ENCODE assay signal across 25 mouse cellular contexts in genomic region chr6:97239360-97239759, GRCm38 (mm10). TPM values are rescaled to one million over a fixed set of nuclear protein-coding genes. Genes with fewer than 3 reads are reported as not detected.
DNase-seq lines count a peak whose midpoint lies in the region; ATAC-seq and TF ChIP-seq lines count a peak whose summit lies in the region.
"Had no signal": no experiment of that assay in that cellular context is flagged by ENCODE, and none has a peak within 500 bp of the region (broad histone marks: within the 10 kb centered on the region; RNA-seq: fewer than 3 reads in every experiment).

No protein-coding gene starts in this region.

- 0 out of 2 replicates have a peak, but pooled peaks cover 3% of the 10 kb centered on the region for H3K9me3 ChIP-seq in kidney, postnatal 0 days (replicated peaks; ENCODE audit: low read length)
- no peaks in the 10 kb centered on the region; the same call in 1 of the 2 replicates for H3K9me3 ChIP-seq in midbrain, postnatal 0 days (ENCODE audit: low read length)
- H3K9me3 ChIP-seq in midbrain, embryonic 14.5 days (ENCODE audit: control insufficient read depth, low read length), result no peaks in the 10 kb centered on the region
- H3K9me3 ChIP-seq: embryonic facial prominence, embryonic 12.5 days; hindbrain, embryonic 15.5 days had no signal

- H3K4me3 ChIP-seq in kidney, postnatal 0 days (replicated peaks; ENCODE audit: low read depth, low read length), result no peak overlapping the region
- H3K4me3 ChIP-seq in kidney, adult 2 months (ENCODE audit: insufficient read depth, low read depth, low read length), result no peak overlapping the region
- H3K4me3 ChIP-seq in midbrain, postnatal 0 days (ENCODE audit: low read depth, low read length), result no peak overlapping the region
- no peak overlapping the region for H3K4me3 ChIP-seq in midbrain, embryonic 14.5 days (replicated peaks; ENCODE audit: low read depth, low read length)
- H3K4me3 ChIP-seq: embryonic facial prominence, embryonic 12.5 days; heart, embryonic 10.5 days; hindbrain, embryonic 15.5 days had no signal

- ATAC-seq in kidney, postnatal 0 days (replicated peaks; ENCODE audit: low FRiP score, low read depth), result no peak
- no peak for ATAC-seq in midbrain, postnatal 0 days (ENCODE audit: low FRiP score)
- no peak for ATAC-seq in midbrain, embryonic 14.5 days (ENCODE audit: low FRiP score, low TSS enrichment)
- no peak for ATAC-seq in megakaryocyte progenitor cell, adult 5-6 weeks (replicated peaks; ENCODE audit: poor library complexity)
- ATAC-seq: midbrain, embryonic 16.5 days had no signal

- no peak overlapping the region for H3K4me2 ChIP-seq in kidney, postnatal 0 days (ENCODE audit: low read length)
- no peak overlapping the region for H3K4me2 ChIP-seq in midbrain, postnatal 0 days (ENCODE audit: low read depth, low read length, poor library complexity, severe bottlenecking)
- no peak overlapping the region for H3K4me2 ChIP-seq in midbrain, embryonic 14.5 days (ENCODE audit: low read length)
- H3K4me2 ChIP-seq: embryonic facial prominence, embryonic 12.5 days; hindbrain, embryonic 15.5 days had no signal

- DNase-seq in kidney, postnatal 0 days (ENCODE audit: low spot score), result no peak
- no peak for DNase-seq in kidney, adult 2 months
- no peak for DNase-seq in midbrain, postnatal 0 days (ENCODE audit: low spot score)
- no peak for DNase-seq in midbrain, embryonic 14.5 days
- DNase-seq in R1 (ENCODE audit: low read depth, low spot score), result peak; percentile 70
- no peak for DNase-seq in left cerebral cortex, adult 8-10 months (ENCODE audit: low spot score in 2 of 2)
- DNase-seq in layer of hippocampus, postnatal 14 days (ENCODE audit: low spot score in 2 of 2), result no peak
- DNase-seq: adrenal gland, postnatal 25 days; B cell, adult 2 months; cerebellum, adult 18-20 months; cerebellum, postnatal 14 days; heart, postnatal 4 days; kidney, adult 8-10 months; kidney, postnatal 14 days; lung, postnatal 36 days; thymus, postnatal 36 days had no signal

- 0 out of 2 replicates have a peak, but pooled peaks have one; percentile 13 for TF ChIP-seq CTCF in kidney, postnatal 0 days (IDR thresholded peaks at IDR 0.05; ENCODE audit: low read depth)
- TF ChIP-seq CTCF in kidney, adult 2 months (conservative IDR thresholded peaks at IDR 0.05; ENCODE audit: insufficient read depth, insufficient read length, low read depth, low read length), result no peak
- TF ChIP-seq CTCF in midbrain, postnatal 0 days (IDR thresholded peaks at IDR 0.05), result peak; percentile 24

- no peaks in the 10 kb centered on the region for H3K36me3 ChIP-seq in kidney, postnatal 0 days (ENCODE audit: insufficient read depth, low read length)
- H3K36me3 ChIP-seq in kidney, adult 2 months (ENCODE audit: control insufficient read depth, insufficient read depth, low read length), result no peaks in the 10 kb centered on the region
- H3K36me3 ChIP-seq in midbrain, postnatal 0 days (ENCODE audit: insufficient read depth, low read length), result no peaks in the 10 kb centered on the region
- 0 out of 2 replicates have a peak, but pooled peaks cover 1% of the 10 kb centered on the region for H3K36me3 ChIP-seq in midbrain, embryonic 14.5 days (ENCODE audit: control insufficient read depth, insufficient read depth, low read length)
- H3K36me3 ChIP-seq: embryonic facial prominence, embryonic 12.5 days had no signal

- WGBS in kidney, postnatal 0 days, result 96% methylated on average over 6 of the region's 6 CpGs
- 95% methylated on average over 6 of the region's 6 CpGs for WGBS in kidney, adult 2 months
- WGBS in midbrain, postnatal 0 days, result 94% methylated on average over 6 of the region's 6 CpGs
- 95% methylated on average over 6 of the region's 6 CpGs for WGBS in midbrain, embryonic 14.5 days

- no peaks in the 10 kb centered on the region for H3K27me3 ChIP-seq in kidney, postnatal 0 days (ENCODE audit: insufficient read depth, low read length)
- H3K27me3 ChIP-seq in kidney, adult 2 months (replicated peaks; ENCODE audit: control insufficient read depth, insufficient read depth, low read length), result no peaks in the 10 kb centered on the region
- no peaks in the 10 kb centered on the region for H3K27me3 ChIP-seq in midbrain, postnatal 0 days (ENCODE audit: insufficient read depth, low read length)
- no peaks in the 10 kb centered on the region for H3K27me3 ChIP-seq in midbrain, embryonic 14.5 days (ENCODE audit: control insufficient read depth, insufficient read depth, low read length)
- H3K27me3 ChIP-seq: embryonic facial prominence, embryonic 12.5 days; hindbrain, embryonic 15.5 days had no signal

- TF ChIP-seq POLR2A in kidney, adult 2 months (IDR thresholded peaks at IDR 0.05; ENCODE audit: low read depth, low read length), result no peak

- no peak overlapping the region for H3K9ac ChIP-seq in kidney, postnatal 0 days (ENCODE audit: low read depth, low read length)
- H3K9ac ChIP-seq in midbrain, postnatal 0 days (replicated peaks; ENCODE audit: low read length, poor library complexity, severe bottlenecking), result no peak overlapping the region
- no peak overlapping the region for H3K9ac ChIP-seq in midbrain, embryonic 14.5 days (replicated peaks; ENCODE audit: low read length)
- H3K9ac ChIP-seq: embryonic facial prominence, embryonic 12.5 days; hindbrain, embryonic 15.5 days had no signal

- H3K4me1 ChIP-seq in kidney, postnatal 0 days (replicated peaks; ENCODE audit: insufficient read depth, low read length), result no peaks in the 10 kb centered on the region
- no peaks in the 10 kb centered on the region for H3K4me1 ChIP-seq in kidney, adult 2 months (ENCODE audit: control insufficient read depth, insufficient read depth, low read length)
- H3K4me1 ChIP-seq in midbrain, postnatal 0 days (ENCODE audit: insufficient read depth, low read length), result no peaks in the 10 kb centered on the region
- no peaks in the 10 kb centered on the region for H3K4me1 ChIP-seq in midbrain, embryonic 14.5 days (ENCODE audit: control insufficient read depth, insufficient read depth, low read length)
- H3K4me1 ChIP-seq: embryonic facial prominence, embryonic 12.5 days; heart, embryonic 10.5 days; hindbrain, embryonic 15.5 days had no signal

- H3K27ac ChIP-seq in kidney, postnatal 0 days, result no peak overlapping the region
- H3K27ac ChIP-seq in kidney, adult 2 months (ENCODE audit: insufficient read depth, low read depth, low read length), result no peak overlapping the region
- H3K27ac ChIP-seq in midbrain, postnatal 0 days (ENCODE audit: low read depth, low read length), result no peak overlapping the region
- H3K27ac ChIP-seq in midbrain, embryonic 14.5 days (replicated peaks; ENCODE audit: low read depth, low read length), result no peak overlapping the region
- H3K27ac ChIP-seq: embryonic facial prominence, embryonic 12.5 days; heart, embryonic 10.5 days; hindbrain, embryonic 15.5 days had no signal

RNA-seq across cellular contexts. Expression of gene Lmod3, which starts 13.2 kb away (rescaled TPM):
- polyA plus RNA-seq in kidney, postnatal 0 days (2015; fragmentation: Nextera tagmentation; extraction: Ambion mirVana), result 0.31 and 0.36 TPM in 2 replicates
- 0.12 and 1.2 TPM in 2 replicates for polyA plus RNA-seq in kidney, adult 2 months (2012; rRNA removed)
- total RNA-seq in midbrain, postnatal 0 days (2014; rRNA removed), result not detected in 2 replicates
- not detected in 2 replicates for polyA plus RNA-seq in midbrain, postnatal 0 days (2015; fragmentation: Nextera tagmentation; extraction: Ambion mirVana)
- polyA plus RNA-seq in midbrain, embryonic 14.5 days (2014; fragmentation: Nextera tagmentation; extraction: Ambion mirVana), result not detected in 2 replicates
- not detected in 2 replicates for total RNA-seq in megakaryocyte progenitor cell, adult 5-6 weeks (2015)
- not detected in 2 replicates for total RNA-seq in megakaryocyte progenitor cell, adult 5-6 weeks (2017)
- total RNA-seq in left cerebral cortex, adult 8-10 months (2022), result under 1 TPM in 2 of 4 experiments, not detected in 2; 0.27 to 0.33 TPM
- total RNA-seq in layer of hippocampus, postnatal 14 days (2021), result not detected
- total RNA-seq: adrenal gland, postnatal 25 days; layer of hippocampus, adult 18-20 months had no signal
- polyA plus RNA-seq: forebrain, embryonic 11.5 days; G1E; hindbrain, embryonic 15.5 days; midbrain, embryonic 16.5 days; stomach, embryonic 14.5 days had no signal

RNA-seq across cellular contexts. Expression of gene Arl6ip5, which starts 28.9 kb away (rescaled TPM):
- polyA plus RNA-seq in kidney, postnatal 0 days (2015; fragmentation: Nextera tagmentation; extraction: Ambion mirVana), result 64.9 and 72.3 TPM in 2 replicates
- polyA plus RNA-seq in kidney, adult 2 months (2012; rRNA removed), result 57.0 and 66.0 TPM in 2 replicates
- 115 and 118 TPM in 2 replicates for total RNA-seq in midbrain, postnatal 0 days (2014; rRNA removed)
- polyA plus RNA-seq in midbrain, postnatal 0 days (2015; fragmentation: Nextera tagmentation; extraction: Ambion mirVana), result 151 and 153 TPM in 2 replicates
- polyA plus RNA-seq in midbrain, embryonic 14.5 days (2014; fragmentation: Nextera tagmentation; extraction: Ambion mirVana), result 70.7 and 113 TPM in 2 replicates
- 55.4 and 57.6 TPM in 2 replicates for total RNA-seq in megakaryocyte progenitor cell, adult 5-6 weeks (2015)
- total RNA-seq in megakaryocyte progenitor cell, adult 5-6 weeks (2017), result 54.3 and 55.8 TPM in 2 replicates
- total RNA-seq in left cerebral cortex, adult 8-10 months (2022), result 100 to 1,000 TPM; 185 to 195 (median 192) TPM
- 100 to 1,000 TPM; 156 to 168 TPM for total RNA-seq in layer of hippocampus, postnatal 14 days (2021)

RNA-seq across cellular contexts. Expression of gene Uba3, which starts 33.9 kb away (rescaled TPM):
- 57.1 TPM in 2 replicates for polyA plus RNA-seq in kidney, postnatal 0 days (2015; fragmentation: Nextera tagmentation; extraction: Ambion mirVana)
- polyA plus RNA-seq in kidney, adult 2 months (2012; rRNA removed), result 11.0 and 16.6 TPM in 2 replicates
- 54.5 and 68.1 TPM in 2 replicates for total RNA-seq in midbrain, postnatal 0 days (2014; rRNA removed)
- 63.9 and 68.1 TPM in 2 replicates for polyA plus RNA-seq in midbrain, postnatal 0 days (2015; fragmentation: Nextera tagmentation; extraction: Ambion mirVana)
- polyA plus RNA-seq in midbrain, embryonic 14.5 days (2014; fragmentation: Nextera tagmentation; extraction: Ambion mirVana), result 97.7 and 98.5 TPM in 2 replicates
- 51.9 and 54.4 TPM in 2 replicates for total RNA-seq in megakaryocyte progenitor cell, adult 5-6 weeks (2015)
- 57.9 and 62.8 TPM in 2 replicates for total RNA-seq in megakaryocyte progenitor cell, adult 5-6 weeks (2017)
- 10 to 100 TPM; 69.9 to 73.9 (median 72.3) TPM for total RNA-seq in left cerebral cortex, adult 8-10 months (2022)
- 10 to 100 TPM; 62.1 to 65.7 TPM for total RNA-seq in layer of hippocampus, postnatal 14 days (2021)
